Mouse (Mus musculus): Measurements from ENCODE around the gene Gclm.

DNA sequence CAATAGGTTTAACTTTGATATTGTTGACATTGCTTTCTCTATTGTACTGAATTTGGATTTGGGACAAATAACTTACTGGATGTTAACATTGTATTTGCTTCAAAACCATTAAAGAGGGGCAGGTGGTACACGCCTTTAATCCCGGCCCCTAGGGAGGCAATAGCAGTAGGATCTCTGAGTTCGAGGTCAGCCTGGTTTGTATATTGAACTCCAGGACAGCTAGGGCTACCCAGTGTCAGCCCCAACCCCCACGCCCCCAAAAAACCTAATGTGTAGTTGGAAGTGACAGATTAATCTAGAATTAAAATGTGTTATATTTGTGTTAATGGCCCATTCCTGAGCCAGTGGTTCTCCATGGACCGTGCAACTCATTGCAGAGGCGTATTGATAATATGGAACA is 1.0 kb downstream of the Gclm start:
- TF ChIP-seq MAX (IDR thresholded peaks at IDR 0.05; ENCODE audit: low read depth) (no peak), USF1 (IDR thresholded peaks at IDR 0.05; ENCODE audit: low read depth) (no peak), REST (IDR thresholded peaks at IDR 0.05; ENCODE audit: insufficient read depth, insufficient read length) (no peak), POLR2A (IDR thresholded peaks at IDR 0.05; ENCODE audit: insufficient read length, low read depth) (no peak), MYOG (IDR thresholded peaks at IDR 0.05; ENCODE audit: control insufficient read depth in 1 of 3, insufficient read depth in 1 of 3, insufficient read length in 2 of 3, low read depth in 2 of 3) (no peak), TCF12 (IDR thresholded peaks at IDR 0.05; ENCODE audit: insufficient read depth, poor library complexity, severe bottlenecking) (no peak), MYOD1 (IDR thresholded peaks at IDR 0.05; ENCODE audit: control insufficient read depth in 1 of 3, insufficient read length in 2 of 3, low read depth in 2 of 3) (no peak), E2F4 (IDR thresholded peaks at IDR 0.05; ENCODE audit: insufficient read depth) (no peak), SRF (IDR thresholded peaks at IDR 0.05; ENCODE audit: control insufficient read depth, insufficient read length, low read depth) (no peak)

All from myocyte (in vitro differentiated cells).